Mouse (Mus musculus): ENCODE results near the gene H2-T24.
A peak's percentile ranks its signal among the peaks of the same experiment; 100 is the strongest.

The H2-T24 gene

GRCm38 (mm10) chr17:35981776-35982175 is 38.6 kb downstream of the H2-T24 start:
- no peak for DNase-seq (ENCODE audit: low spot score in 2 of 2)

GRCm38 (mm10) chr17:35980363-35980754 is 40.0 kb downstream of the H2-T24 start:
- DNase-seq (ENCODE audit: low spot score in 2 of 2) = no peak

GRCm38 (mm10) chr17:35979401-35980362 is 40.7 kb downstream of the H2-T24 start, which contains the start of the genes Gnl1 and Prr3:
Gnl1 (plus strand) TSS chr17:35979851.
Prr3 (minus strand) TSS chr17:35980236.
- peak; percentile 91 to 93 for DNase-seq (ENCODE audit: low spot score in 2 of 2)

- peak in 1 of 2 experiments; percentile 26 for DNase-seq (ENCODE audit: low spot score in 2 of 2)
Measured at GRCm38 (mm10) chr17:35978811-35979400, 41.5 kb downstream of the H2-T24 start.

- DNase-seq (ENCODE audit: low spot score in 2 of 2) = no peak
Measured at GRCm38 (mm10) chr17:35972131-35972530, 48.2 kb downstream of the H2-T24 start.

GRCm38 (mm10) chr17:35969418-35970389 is 50.7 kb downstream of the H2-T24 start, which contains the start of gene Abcf1:
Abcf1 (minus strand) TSS chr17:35969761.
- peak; percentile 100 for DNase-seq (ENCODE audit: low spot score in 2 of 2)

GRCm38 (mm10) chr17:35967621-35968020 is 52.7 kb downstream of the H2-T24 start:
- no peak for DNase-seq (ENCODE audit: low spot score in 2 of 2)

- DNase-seq (ENCODE audit: low spot score in 2 of 2) = no peak
Measured at GRCm38 (mm10) chr17:35963279-35963678, 57.1 kb downstream of the H2-T24 start.

- DNase-seq (ENCODE audit: low spot score in 2 of 2) = no peak
Measured at GRCm38 (mm10) chr17:35958533-35959223, 61.7 kb downstream of the H2-T24 start.
